Mouse (Mus musculus) Muller cell, postnatal 12 days (primary cell): ENCODE results near the gene Crybb2.
A peak's percentile ranks its signal among the peaks of the same experiment; 100 is the strongest.
"Not testable (repeated sequence)": the region's sequence is repeated elsewhere in the genome, so short reads cannot be mapped to it uniquely, and the experiment has no call there.

Experiments
- DNase-seq: peaks from one replicate; pipeline ENCODE4 v3.0.0-alpha.2; 2015; ENCODE audit errors: inconsistent ontology term

The Crybb2 gene

DNA sequence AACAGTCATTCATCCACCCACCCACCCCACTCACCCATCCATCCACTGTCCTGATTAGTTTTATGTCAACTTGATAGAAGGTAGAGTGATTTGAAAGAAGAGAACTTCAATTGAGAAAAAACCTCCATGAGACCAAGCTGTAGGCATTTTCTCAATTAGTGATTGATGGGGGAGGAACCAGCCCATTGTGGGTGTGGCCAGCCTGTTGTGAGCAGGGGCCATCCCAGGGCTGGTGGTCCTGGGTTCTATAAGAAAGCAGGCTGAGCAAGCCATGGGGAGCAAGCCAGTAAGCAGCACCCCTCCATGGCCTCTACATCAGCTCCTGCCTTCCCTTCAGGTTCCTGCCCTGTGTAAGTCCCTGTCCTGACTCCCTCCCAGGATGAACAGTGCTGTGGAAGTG, at the start of gene Crybb2:
TSS of gene Crybb2 (minus strand) at position 101 of the 400 bp plus-strand sequence.
- no peak for DNase-seq

DNA sequence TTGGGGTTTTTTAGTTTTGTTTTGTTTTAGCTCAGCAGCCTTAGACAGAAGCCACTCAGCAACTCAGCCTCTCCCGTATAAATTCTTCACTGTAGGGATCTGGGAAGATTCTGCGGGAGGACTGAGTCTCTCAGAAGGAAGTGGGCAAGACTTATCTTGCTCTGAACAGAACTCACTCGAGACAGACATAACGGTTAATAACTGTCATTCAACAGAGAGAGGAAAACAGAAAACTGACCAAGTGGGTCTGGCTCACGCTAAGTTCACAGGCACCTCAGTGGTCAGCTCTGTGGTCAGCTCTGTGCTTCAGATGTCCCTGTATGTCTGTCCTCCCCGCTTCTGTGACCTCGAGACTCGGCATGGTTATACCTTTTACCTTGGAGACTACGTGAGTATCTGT, 49.4 kb upstream of the Crybb2 start:
- DNase-seq = no peak

DNA sequence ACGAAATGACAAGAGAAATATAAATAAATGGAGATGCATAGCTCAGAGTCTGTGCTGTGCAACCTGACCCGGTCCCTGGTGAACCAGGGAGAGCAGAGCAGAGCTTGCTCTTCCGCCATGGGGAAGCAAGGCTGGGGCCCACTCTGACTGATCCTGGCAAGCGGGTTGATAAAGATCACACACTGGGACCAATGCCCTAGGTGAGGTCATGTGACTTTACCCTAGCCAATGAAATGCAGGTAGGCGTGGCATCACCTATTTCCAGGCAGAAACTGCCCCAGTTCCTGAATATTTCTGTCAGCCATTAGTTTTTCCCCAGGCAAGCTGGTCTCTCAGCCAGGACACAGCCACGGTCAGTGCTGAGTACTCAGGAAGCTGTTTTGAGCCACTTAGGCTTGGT, 48.8 kb upstream of the Crybb2 start:
- no peak for DNase-seq

DNA sequence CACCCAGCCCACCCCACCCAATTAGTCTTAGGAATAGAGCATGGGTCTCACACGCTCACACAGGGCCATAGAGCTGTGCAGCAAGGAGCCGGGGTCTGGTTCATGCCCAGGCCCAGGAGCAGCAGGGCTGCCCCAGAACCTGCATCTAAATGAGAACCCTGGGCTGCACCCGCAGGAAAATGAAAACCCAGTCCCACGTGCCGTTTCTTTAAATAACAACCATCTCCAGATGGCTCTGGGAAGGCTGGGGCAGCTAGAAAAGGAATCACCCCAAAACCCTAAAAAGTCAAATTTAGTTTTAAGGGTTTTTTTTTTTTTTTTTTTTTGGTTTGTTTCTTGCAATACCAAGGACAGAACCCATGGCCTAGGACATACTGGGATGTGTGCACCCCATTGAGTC, 47.4 kb upstream of the Crybb2 start:
- no peak for DNase-seq

DNA sequence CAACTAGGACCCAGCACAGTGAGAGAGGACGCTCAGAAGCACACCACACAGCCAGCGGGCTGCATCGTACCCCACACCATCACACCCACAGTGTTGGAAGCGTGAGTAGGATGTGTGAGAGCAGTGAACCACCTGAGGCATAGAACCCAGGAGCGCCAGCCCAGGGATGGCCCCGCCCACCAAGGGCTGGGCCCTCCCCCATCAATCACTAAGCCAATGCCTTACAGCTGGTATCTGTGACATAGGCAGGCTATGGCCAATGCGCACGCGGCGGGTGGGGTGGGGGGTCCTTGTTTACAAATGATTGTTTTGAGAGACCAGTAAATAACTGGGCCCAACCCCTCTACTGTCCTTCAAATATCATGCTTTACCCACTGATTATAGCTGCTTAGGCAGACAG, 46.0 kb upstream of the Crybb2 start:
- no peak for DNase-seq

DNA sequence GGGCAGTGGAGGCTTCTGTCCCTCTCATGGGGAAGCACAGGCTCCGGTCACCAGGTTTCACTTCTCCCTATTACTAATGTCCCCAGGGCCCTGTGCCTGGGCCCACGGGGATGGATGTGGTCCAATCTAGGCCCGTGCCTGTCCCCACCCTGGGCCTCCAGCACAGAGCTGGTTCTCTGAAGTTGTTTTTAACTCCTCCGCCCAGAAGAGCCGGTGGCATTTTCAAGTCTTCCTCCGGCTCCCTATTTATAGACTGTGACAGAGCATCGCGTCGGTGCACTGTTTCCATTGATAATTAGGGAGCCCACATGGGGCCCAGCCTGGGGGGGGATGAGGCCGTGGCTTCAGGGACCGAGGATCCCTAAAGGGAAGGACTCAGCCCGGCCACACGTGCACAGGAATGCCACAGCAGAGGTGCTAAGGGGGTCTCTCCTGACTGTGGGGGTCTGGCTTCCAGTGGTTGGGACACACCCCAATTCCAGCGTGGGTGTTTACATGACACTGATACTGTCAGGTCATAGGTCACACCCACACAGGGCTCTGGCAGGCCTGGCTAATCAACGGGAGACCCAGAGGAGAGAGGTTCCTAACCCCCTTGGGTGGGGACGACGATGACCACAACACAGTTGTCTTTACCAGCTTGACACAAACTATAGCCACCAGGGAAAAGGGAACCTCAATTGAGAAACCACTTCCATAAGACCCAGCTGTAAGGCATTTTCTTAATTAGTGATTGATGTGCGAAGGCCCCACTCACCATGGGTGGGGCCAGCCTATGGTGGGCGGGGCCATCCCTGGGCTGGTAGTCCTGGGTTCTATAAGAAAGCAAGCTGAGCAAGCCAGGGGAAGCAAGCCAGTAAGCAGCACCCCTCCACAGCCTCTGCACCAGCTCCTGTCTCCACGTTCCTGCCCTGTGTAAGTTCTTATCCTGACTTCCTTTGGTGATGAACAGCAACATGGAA, 44.6 kb upstream of the Crybb2 start:
- DNase-seq = peak; percentile 69

DNA sequence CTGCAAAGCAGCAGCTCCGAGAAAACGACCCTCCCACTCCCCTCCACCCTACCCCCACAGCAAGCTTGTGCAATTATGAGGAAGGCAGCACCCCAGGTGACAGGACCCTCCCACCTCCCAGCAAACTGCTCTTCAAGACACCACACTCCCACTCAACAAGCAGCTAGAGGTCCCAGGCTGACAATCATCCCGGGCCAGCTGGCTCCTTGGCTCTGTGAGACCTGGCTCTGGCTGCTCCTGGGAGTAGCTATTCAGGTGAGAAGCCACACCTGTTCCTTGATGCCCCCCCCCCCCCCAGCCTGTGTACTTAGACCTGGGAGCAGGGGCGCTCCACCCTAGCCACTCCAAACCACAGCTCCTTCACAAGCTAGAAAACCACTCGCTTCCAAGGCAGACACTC, 43.2 kb upstream of the Crybb2 start:
- no peak for DNase-seq

DNA sequence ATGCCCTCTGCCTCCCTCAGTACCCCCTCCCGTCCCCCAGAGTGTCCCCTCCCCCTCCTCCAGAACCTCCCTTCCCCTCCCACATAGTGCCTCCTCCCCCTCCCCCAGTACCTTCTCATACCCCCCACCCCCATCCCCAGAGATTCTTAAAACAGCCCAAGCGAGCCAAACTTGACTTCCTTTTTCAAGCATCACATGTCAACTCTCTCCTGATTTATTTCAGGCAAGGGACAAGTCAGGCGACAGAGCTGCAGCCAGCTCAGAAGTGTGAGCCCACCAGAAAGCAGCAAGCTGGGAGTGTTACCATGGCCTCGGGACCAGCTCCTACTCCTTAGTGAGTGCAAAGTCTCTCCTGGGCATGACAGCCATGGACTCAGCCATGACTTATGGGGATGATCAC, 41.4 kb upstream of the Crybb2 start:
- no peak for DNase-seq

DNA sequence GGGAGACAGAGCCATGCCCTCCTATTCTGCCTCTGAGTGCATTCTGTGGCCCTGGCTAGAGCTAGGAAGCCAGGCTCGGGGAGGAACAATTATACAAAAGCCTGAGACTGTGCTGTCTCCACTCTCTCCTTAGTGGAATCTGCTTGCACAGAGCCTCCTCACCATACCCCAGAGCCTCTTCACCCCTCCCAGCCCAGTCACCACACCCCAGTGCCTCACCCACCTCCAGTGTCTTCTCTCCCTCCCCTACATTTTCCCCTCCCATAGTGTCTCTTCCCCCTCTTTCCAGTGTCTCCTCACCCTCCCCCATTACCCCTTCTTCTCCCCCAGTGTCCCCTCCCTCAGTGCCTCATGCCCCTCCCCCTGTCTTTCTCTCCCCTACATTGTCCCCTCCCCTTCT, 41.0 kb upstream of the Crybb2 start:
- DNase-seq = no peak

DNA sequence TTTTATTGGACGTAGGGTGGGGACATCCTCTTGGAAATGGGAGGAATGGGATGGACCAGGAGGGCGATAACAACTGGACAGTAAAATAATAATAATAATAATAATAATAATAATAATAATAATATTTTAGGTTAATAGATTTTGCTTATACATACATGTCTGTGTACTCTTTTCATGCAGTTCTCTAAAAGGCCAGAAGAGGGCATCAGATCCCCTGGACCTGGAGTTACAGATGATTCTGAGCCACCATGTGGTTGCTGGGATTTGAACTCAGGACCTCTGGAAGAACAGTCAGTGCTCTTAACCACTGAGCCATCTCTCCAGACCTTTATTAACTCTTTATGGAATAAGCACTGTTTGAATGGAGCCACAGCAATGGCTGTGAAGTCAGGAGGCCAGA, 39.7 kb upstream of the Crybb2 start:
- not testable (repeated sequence) for DNase-seq

DNA sequence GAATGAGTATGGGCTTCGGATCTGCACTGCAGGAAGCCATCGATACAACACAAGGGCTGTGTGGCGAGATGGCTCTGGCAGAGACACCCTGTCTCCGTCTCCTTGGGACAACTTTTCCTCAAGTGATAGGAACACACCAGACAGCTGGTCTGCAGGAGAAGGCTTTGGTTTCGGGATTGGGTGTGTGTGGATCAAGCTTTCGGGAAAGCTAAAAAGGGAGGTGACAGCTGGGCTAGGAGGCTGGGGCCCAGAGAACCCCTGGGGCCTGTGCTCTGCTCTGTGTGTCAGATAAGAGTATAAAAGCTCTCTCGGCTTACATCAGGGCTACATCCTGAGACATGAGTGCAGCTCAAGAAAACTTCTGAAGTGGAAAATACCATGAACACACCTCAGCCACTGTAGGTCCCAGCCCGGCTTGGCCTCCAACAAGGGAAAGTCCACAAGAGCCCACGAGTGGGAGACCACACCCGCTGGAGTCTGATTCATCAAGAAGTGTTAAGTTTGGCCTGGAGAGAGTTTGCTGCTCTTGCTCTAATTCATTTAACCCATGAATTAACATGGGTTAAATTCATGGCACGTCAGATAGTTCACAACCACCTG, 38.3 kb upstream of the Crybb2 start:
- DNase-seq = no peak

DNA sequence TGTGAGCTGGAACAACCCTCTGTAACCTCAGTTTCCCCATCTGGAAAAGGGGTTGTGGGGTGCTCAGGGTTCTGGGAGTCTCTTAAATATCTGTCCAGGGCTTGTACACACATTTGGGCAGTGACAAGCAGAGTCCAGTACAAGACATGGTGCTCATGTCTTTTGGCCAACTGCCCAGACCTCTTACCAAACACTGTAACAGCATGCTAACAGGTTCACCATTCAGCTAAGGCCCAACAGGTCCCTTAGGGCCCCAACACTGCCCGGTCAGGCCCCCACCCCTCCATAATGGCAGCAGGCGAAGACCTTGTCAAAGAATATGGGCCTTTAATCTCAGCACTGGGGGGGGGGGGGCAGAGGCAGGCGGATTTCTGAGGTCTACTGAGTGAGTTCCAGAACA, 37.8 kb upstream of the Crybb2 start:
- no peak for DNase-seq

DNA sequence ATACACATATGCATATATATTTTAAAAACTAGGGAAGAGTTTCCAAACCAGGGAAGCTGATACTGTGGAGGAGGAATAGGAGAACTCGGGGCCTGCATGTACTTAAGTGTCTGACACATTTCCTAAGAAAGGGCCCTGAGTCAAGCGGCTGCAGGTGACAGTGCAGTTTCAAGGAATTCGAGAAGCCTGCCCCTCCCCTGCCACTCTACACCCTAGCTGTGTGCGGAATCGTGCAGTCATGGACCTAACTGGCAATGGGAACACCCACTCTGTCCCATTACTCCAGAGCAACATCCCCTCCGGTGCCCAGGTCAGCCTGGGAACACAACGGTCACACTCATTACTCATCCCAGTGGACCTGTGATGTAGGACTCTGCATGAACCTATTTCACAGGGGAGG, 36.7 kb upstream of the Crybb2 start:
- DNase-seq = no peak

DNA sequence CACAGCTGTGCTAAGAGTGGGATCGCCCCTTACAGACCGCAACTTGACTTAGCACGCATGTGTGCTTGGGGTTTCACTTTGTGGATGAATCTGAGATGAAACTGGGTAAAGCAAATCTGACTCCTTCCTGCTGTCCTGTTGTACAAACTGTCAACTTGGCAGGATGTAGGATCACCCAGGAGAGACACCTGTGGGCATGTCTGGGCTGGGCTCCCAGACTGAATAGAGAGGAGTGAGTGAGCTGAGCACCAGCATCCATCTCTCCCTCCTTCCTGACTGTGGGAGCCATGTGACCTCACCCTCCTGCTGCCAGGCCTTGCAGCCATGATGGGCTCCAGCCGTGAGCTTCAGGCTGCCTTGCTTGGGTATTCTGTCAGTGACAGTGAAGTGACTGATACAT, 35.6 kb upstream of the Crybb2 start:
- no peak for DNase-seq

DNA sequence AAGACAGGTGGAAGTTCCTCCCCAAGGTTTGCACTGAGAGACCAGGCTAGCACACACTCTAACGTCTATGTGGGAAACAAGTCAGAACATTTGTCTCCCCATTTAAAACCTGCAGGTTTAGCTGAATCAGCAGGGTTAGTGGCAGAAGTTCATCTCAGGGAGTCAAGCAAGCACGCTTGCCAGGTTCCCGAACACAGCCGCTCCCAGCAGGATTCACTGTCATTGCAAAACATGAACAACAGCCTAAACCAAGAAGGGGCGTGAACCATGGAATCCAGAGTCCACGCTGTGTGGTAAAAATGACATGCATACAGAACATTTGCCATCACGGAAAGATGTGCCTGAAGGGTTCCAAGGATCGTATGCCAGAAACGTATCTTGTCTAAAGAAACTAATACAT, 35.1 kb upstream of the Crybb2 start:
- DNase-seq = no peak

DNA sequence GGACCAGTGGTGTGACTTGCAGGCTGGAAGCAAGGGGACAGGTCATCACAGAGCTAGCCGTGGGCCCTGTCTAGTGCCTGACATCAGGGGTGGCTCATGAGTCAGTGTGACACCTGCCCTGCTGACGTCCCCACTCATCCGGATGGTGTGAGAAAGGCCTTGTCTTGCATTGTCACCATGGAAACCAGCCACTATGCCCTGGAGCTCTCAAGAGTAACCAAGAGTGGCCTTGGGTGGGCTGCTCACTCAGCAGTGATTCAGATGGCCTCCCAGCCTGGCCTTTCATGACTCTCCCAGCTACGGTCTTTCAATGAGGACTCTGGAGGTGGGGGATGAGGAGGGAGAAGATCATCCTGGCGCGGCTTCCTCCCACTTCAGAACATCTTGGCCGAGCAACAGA, 32.5 kb upstream of the Crybb2 start:
- DNase-seq = peak; percentile 61

DNA sequence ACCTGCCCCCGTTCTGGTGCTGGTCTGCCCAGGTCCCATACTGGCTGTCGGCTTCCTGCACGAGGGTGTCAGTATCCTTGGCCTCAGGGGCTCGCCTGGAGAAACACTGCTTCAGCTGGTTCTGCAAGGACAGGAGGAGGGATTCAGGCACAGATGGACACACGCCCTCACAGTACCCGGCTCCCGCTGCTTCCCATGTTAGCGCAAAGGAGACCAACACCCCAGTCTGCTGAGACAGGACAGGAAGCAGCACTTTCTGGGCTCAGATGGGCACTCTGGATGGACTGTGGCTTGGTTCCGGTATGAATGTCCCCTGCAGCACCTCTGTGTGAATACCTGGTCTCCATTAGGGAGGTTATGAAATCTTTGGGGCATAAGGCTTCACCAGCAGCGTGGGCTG, 31.5 kb upstream of the Crybb2 start:
- no peak for DNase-seq

DNA sequence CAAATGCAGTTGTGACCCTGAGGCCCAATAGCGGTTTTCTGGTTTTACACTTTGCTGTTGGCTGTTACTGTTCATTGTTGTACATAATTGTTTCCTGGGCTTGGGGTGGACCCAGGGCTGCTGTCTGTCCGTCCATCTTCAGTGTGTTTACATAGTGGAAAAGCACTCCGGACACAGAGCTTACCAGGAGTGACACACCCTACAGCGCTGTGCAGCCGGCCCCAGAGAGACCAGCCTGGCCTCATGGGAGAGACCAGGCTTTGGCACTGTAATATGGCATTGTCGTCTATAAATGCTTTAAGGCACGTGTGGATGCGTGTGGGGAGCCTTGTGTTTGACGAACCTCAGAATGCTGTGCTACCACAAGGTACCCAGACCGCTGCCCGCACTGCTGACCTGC, 30.5 kb upstream of the Crybb2 start:
- DNase-seq = no peak

DNA sequence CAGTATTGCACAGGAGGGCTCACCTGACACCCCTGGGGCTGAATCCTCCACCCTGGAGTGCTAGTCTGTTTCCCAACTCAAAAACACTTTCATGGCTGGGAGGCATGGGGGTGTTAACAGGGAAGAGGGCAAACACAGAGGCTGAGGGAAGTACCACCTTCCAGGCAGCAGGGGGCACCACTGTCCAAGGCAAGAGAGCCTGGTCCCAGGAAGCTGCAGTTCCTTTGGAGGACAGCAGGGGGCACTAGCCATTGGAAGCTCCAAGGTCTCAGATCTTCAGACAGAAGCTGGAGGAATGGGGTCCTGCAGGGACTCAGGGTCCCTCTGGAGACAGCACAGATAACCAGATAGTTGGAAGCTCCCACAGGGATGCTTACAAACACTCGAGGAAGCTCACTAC, 29.6 kb upstream of the Crybb2 start:
- DNase-seq = peak; percentile 72

DNA sequence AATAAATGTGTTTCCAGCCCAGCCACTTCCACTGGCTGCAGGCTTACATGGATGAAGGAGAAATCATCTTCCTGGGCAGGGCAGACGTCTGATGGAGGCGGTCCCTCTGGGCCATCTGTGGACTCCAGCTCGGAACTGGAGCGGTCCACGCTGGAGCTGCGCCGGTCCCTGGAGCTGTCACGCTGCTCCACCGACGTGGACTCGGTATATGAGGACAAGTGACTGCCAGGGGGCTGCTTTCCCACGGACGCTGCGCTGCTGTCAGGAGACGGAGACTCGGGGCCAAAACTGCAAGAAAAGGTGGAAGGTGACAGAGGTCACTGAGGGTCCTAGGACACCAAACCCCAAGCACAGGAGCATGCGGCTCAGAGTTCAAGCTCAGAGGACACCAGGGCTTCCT, 27.6 kb upstream of the Crybb2 start:
- no peak for DNase-seq

DNA sequence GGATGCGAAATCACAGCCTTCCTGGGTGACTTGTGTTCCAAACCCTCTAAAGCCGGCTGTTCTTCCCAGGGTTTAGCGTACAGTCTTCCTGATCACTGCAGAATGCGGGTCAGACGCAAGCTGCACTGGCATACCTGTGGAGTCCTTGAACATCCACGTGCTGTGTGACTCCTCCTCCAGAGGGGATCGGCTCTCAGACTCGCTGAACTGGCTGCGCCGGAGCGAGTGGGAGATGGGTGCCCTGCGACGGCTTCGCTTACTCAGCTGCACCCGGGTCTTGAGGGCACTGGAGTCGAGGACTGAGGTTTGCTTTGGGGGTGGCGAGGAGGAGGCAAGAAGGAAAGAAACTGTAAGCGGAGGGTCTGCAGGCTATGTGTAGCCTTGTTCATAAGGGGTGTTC, 25.5 kb upstream of the Crybb2 start:
- DNase-seq = no peak

DNA sequence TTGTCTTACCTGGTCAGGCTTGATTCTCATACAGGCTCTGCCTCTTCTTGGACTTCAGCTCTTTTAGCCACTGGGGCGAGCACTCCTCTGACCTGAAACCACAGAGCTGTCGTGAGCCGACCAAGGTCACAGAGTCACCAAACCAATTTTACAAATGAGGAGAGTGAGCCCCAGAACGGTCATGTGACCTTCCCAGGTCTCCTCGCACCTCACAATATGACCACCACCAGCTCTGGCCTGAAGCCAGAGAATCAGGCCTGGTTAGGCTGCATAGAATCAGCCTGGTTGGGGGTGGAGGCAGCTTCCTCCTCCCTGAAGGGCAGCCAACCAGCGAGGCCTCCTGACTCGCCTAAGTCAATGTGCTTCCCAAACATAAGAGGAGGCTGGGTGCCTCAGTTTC, 22.5 kb upstream of the Crybb2 start:
- no peak for DNase-seq

DNA sequence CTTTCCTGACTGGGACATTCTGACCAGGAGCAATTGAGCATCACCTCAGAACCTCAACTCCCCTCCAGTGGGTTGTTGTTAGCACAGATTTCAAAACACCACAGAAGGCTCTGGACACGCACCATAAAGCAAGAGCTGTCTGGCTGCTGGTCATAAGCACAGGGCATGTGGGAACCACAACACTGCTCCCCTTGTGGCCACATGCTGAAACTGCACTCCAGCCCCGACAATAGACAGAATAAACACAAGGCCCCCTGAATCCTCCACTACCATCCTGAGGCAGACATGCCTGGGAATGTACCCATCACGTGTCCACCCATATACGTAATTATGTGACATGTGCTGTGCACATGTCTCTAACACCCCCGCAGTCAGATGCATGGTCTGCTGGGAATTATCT, 21.2 kb upstream of the Crybb2 start:
- DNase-seq = no peak
